Mouse (Mus musculus) activated CD4-positive, CD25-positive, alpha-beta regulatory T cell, adult 4 months (primary cell): ENCODE measurements around the gene Il17ra. TPM values are rescaled to one million over a fixed set of nuclear protein-coding genes. Genes with fewer than 3 reads are reported as not detected.
A peak's percentile ranks its signal among the peaks of the same experiment; 100 is the strongest.

Experiments used
- ATAC-seq: one replicate; pipeline ENCODE4 v1.8.0; 2017
- polyA plus RNA-seq, 2 experiments: library from polyadenylated mRNA; unstranded; fragments of 100-300 nt; shearing (Covaris generic); gene quantifications; one replicate each; pipeline ENCODE4 v1.2.1; 2017

Il17ra gene
- polyA plus RNA-seq, 2 experiments from 2014 or later = 19.0 to 22.5 TPM

- ATAC-seq = no peak
Observed at GRCm38 (mm10) chr6:120472455-120473140, 9.6 kb downstream of the Il17ra start.

- ATAC-seq = no peak
Observed at GRCm38 (mm10) chr6:120473427-120473826, 10.4 kb downstream of the Il17ra start.

- no peak for ATAC-seq
Observed at GRCm38 (mm10) chr6:120475288-120475687, 12.2 kb downstream of the Il17ra start.

GRCm38 (mm10) chr6:120479302-120479701 is 16.3 kb downstream of the Il17ra start:
- ATAC-seq = no peak

GRCm38 (mm10) chr6:120480361-120480760 is 17.3 kb downstream of the Il17ra start:
- no peak for ATAC-seq

- ATAC-seq = no peak
Observed at GRCm38 (mm10) chr6:120481538-120481937, 18.5 kb downstream of the Il17ra start.

- ATAC-seq = no peak
Observed at GRCm38 (mm10) chr6:120482021-120482420, 19.0 kb downstream of the Il17ra start.

GRCm38 (mm10) chr6:120482756-120483155 is 19.7 kb downstream of the Il17ra start:
- no peak for ATAC-seq

GRCm38 (mm10) chr6:120483211-120483626 is 20.2 kb downstream of the Il17ra start:
- ATAC-seq = peak; percentile 32

GRCm38 (mm10) chr6:120485038-120485437 is 22.0 kb downstream of the Il17ra start:
- ATAC-seq = no peak

GRCm38 (mm10) chr6:120486051-120486510 is 23.0 kb downstream of the Il17ra start:
- ATAC-seq = peak; percentile 58

GRCm38 (mm10) chr6:120488647-120489046 is 25.6 kb downstream of the Il17ra start:
- ATAC-seq = peak; percentile 32

GRCm38 (mm10) chr6:120489461-120489860 is 26.4 kb downstream of the Il17ra start:
- no peak for ATAC-seq

- no peak for ATAC-seq
Observed at GRCm38 (mm10) chr6:120491064-120491463, 28.0 kb downstream of the Il17ra start.

GRCm38 (mm10) chr6:120491862-120492498 is 28.9 kb downstream of the Il17ra start:
- ATAC-seq = no peak

- ATAC-seq = peak; percentile 37
Observed at GRCm38 (mm10) chr6:120492499-120493373, 29.7 kb downstream of the Il17ra start.

GRCm38 (mm10) chr6:120493374-120494181 is 30.5 kb downstream of the Il17ra start, which contains the start of gene Tmem121b:
Gene Tmem121b, minus strand, starts transcription at chr6:120493807.
- peak; percentile 33 for ATAC-seq

GRCm38 (mm10) chr6:120496544-120496943 is 33.5 kb downstream of the Il17ra start:
- ATAC-seq = no peak

GRCm38 (mm10) chr6:120504051-120504450 is 41.0 kb downstream of the Il17ra start:
- ATAC-seq = no peak

GRCm38 (mm10) chr6:120505531-120505930 is 42.5 kb downstream of the Il17ra start:
- ATAC-seq = no peak

- peak; percentile 25 for ATAC-seq
Observed at GRCm38 (mm10) chr6:120508645-120509044, 45.6 kb downstream of the Il17ra start.

GRCm38 (mm10) chr6:120509975-120510374 is 46.9 kb downstream of the Il17ra start:
- ATAC-seq = no peak
